Mouse (Mus musculus): ENCODE data around the gene Il9. TPM values are rescaled to one million over a fixed set of nuclear protein-coding genes. Genes with fewer than 3 reads are reported as not detected.

Il9 gene
- polyA plus RNA-seq (2012; rRNA removed), result not detected in 2 replicates

DNA sequence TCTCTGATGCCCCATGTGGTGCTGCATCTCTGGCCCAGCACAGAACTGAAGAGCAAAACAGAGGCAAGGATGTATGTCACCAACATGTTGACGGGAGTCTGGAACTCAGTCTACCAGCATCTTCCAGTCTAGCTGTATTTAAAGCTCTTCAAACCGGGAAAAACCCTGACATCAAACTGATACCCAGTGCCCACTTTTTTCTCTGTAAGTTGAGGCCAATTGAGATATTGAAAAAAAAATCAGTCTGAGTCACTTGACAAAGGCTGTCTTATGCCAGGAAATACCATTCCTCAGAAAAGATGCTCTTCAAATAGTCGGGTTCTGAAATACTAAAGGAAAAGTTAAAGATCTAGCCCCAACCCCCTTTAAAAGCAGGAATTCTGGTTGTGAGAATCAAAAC, at the start of gene Il9:
Gene Il9, minus strand, starts transcription at position 101 of the 400 bp plus-strand sequence.
- WGBS, result 75% methylated on average over 3 of the region's 3 CpGs
- DNase-seq (ENCODE audit: low read depth, low spot score), result no peak

- no peak for DNase-seq (ENCODE audit: low read depth, low spot score)
- 45% methylated on average over 8 of the region's 8 CpGs for WGBS
Observed at GRCm38 (mm10) chr13:56529685-56530084, 47.6 kb upstream of the Il9 start.

DNA sequence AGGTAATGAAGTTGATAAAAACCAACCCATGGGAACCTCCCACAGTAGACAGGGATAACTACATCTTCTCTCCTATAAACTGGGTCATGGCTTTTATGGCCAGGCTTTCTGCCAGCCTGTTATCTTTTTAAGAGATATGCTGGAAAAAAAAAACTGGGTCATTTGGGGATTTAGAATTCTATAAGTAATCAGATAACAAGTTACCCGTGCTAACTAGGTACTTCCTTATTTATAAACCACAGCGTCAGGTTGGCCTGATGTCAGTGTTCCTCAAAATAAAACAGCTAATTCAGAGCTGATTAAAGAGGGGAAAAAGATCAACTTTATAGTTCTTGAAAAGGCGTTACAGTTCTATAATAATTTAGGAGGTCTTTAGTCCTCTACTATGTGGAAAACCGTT, 47.0 kb upstream of the Il9 start:
- WGBS, result 32% methylated on average over 4 of the region's 4 CpGs
- DNase-seq (ENCODE audit: low read depth, low spot score), result no peak

- 90% methylated on average over 11 of the region's 11 CpGs for WGBS
- no peak for DNase-seq (ENCODE audit: low read depth, low spot score)
Observed at GRCm38 (mm10) chr13:56528281-56528680, 46.2 kb upstream of the Il9 start.

DNA sequence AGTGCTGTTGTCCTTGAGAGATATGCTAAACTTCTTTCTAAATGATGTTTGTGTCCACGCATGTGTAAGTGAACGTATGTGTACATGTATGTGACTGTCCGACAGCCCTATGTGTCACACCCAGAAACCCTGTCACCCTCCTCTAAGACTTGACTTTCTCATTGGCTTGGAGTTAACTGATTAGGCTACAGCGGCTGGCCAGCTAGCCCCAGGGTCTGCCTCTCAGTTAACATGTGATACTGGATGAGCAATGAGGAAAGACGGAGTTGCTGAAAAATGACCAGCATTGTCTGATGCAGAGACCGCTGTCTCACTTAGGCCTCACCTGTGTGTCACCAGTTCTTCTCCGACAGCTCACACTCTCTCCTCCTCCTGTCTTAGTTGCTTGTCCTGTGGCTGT, 45.8 kb upstream of the Il9 start:
- 96% methylated on average over 7 of the region's 7 CpGs for WGBS

GRCm38 (mm10) chr13:56526871-56527270, 44.8 kb upstream of the Il9 start:
- 73% methylated on average over 12 of the region's 12 CpGs for WGBS
- no peak for DNase-seq (ENCODE audit: low read depth, low spot score)

More for the DNA sequence above, 45.8 kb upstream of the Il9 start:
- DNase-seq (ENCODE audit: low read depth, low spot score), result no peak

DNA sequence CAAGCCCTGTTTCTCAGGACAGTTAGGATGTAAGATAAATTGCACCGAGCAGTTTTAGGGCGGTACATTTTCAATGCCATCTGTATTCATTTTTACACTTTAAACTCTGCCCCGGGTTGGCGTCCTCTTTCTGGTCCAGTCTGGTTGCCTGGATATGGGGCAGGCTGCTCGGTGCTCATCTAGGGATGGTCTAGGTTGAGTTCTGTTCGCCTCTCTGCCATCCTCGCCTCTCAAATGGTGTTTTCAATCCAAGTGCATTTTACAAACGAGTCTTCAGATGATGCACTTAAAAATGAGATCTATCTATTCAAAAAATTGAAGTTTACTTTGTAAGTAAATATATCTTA, 40.7 kb upstream of the Il9 start:
- DNase-seq (ENCODE audit: low read depth, low spot score), result no peak
- 4% methylated on average over 8 of the region's 8 CpGs for WGBS

GRCm38 (mm10) chr13:56522081-56522820, 40.2 kb upstream of the Il9 start, which contains the start of gene Fbxl21:
Fbxl21 (plus strand) TSS chr13:56522472.
- DNase-seq (ENCODE audit: low read depth, low spot score), result peak; percentile 74
- 1% methylated on average over 56 of the region's 56 CpGs for WGBS

- DNase-seq (ENCODE audit: low read depth, low spot score), result no peak
- 52% methylated on average over 7 of the region's 7 CpGs for whole genome bisulfite sequencing
Observed at GRCm38 (mm10) chr13:56516816-56517215, 34.8 kb upstream of the Il9 start.

GRCm38 (mm10) chr13:56516311-56516710, 34.3 kb upstream of the Il9 start:
- WGBS, result 64% methylated on average over 4 of the region's 4 CpGs
- DNase-seq (ENCODE audit: low read depth, low spot score), result no peak

- no peak for DNase-seq (ENCODE audit: low read depth, low spot score)
Observed at GRCm38 (mm10) chr13:56513595-56513994, 31.5 kb upstream of the Il9 start.

DNA sequence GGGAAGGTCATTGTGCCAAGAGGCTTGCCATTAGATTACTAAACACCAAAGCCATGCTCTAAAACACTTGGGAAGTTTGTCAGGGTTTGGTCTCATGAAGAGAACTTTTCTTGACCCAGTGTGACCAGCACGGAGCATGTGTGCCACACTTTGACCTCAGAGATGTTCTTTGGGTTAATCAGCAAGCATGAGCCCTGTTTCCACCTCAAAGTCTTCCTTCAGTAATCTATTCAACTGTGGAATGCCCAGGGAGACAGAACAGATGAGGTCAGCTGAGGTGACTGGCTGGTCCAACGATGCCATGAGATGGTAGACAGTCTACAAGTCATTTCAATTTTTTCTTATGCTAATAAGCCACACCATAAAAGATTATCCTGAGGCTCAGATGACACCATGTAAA, 27.8 kb upstream of the Il9 start:
- DNase-seq (ENCODE audit: low read depth, low spot score), result no peak
- WGBS, result 76% methylated on average over 2 of the region's 2 CpGs

GRCm38 (mm10) chr13:56506871-56507496, 24.9 kb upstream of the Il9 start:
- no peak for DNase-seq (ENCODE audit: low read depth, low spot score)
- 68% methylated on average over 6 of the region's 6 CpGs for WGBS

GRCm38 (mm10) chr13:56501866-56502420, 19.9 kb upstream of the Il9 start:
- no peak for DNase-seq (ENCODE audit: low read depth, low spot score)
- WGBS, result 56% methylated on average over 6 of the region's 6 CpGs

GRCm38 (mm10) chr13:56500636-56501035, 18.6 kb upstream of the Il9 start:
- 79% methylated on average over 8 of the region's 8 CpGs for WGBS
- no peak for DNase-seq (ENCODE audit: low read depth, low spot score)

DNA sequence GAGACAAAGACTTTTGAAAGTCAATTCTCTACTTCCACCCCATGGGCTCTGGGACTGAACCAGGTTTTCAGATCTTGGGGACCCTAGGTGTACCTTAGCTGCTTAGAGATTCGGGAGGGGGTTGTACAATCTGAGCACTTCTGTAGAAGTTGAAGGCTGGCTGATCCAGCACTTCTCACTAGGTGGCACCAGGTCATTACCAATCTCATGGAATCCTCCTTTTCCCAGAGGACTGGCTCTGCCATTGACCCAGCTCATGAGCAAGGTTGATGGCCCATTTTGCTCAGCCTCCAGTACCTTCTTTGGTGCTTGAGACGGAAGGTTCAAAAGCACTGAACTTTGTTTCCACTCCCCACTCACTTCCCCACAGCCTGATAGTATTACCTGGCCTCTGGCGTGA, 18.1 kb upstream of the Il9 start:
- WGBS, result 65% methylated on average over 3 of the region's 3 CpGs
- no peak for DNase-seq (ENCODE audit: low read depth, low spot score)

GRCm38 (mm10) chr13:56494440-56494839, 12.4 kb upstream of the Il9 start:
- DNase-seq (ENCODE audit: low read depth, low spot score), result no peak
- 60% methylated on average over 3 of the region's 3 CpGs for WGBS

DNA sequence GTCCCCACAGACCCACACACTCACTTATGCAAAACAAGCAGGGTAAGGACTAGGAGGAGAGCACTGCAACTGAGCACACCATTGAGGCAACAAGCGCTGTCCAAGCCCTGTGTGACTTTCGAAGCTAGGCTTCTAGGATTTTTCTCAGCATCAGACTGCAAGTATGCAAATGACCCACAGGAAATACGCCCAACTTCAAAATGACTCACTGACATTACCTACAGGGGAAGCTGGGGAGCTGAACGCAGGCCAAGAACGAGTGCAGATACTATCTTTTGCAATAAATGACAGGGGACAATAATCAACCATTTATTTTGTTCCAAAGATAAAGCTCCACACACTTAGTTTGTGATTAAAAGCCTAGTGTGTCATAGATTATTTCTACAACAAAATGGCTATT, 6.0 kb upstream of the Il9 start:
- DNase-seq (ENCODE audit: low read depth, low spot score), result no peak
- 28% methylated on average over 5 of the region's 5 CpGs for WGBS

DNA sequence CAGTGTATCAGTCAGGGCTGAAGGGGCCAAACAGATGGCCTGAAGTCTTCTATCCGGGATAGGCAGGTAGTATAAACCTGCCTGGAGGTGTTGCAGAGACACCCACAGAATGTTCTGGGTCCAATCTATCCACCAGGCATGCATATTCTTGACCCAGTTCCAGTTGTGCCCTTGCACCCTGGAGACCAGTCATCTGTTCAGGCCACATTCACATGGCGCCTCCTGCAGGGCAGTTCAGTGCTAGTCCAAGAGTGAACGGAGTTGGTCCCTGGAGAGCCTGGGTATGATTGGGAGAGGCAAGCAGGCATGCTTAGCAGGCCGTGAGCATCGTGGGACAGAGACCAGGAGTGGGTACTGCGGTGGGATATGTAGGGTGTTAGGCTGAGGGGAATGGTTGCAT, 4.0 kb downstream of the Il9 start:
- DNase-seq (ENCODE audit: low read depth, low spot score), result no peak
- 79% methylated on average over 6 of the region's 6 CpGs for WGBS

DNA sequence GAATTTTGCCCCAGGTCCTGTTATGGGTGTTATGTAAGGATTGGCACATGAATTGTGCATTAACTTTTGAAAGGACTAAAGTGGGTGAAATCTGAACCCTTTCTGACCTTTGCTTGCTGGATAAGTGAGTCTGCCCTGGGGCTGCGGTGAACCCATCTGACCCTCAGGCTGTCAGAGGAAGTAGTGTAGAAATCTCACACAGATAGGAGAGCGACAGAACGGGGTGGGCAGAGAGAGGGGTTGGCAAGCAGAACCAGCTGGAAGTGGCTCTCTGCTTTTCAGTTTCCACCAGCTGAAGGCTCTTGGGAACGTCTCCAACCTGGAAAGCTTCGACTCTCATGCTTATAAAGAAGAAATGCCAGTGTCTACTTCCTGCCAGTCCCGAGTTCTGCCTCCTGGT, 4.8 kb downstream of the Il9 start:
- DNase-seq (ENCODE audit: low read depth, low spot score), result no peak
- WGBS, result 39% methylated on average over 6 of the region's 6 CpGs

GRCm38 (mm10) chr13:56476790-56477189, 5.3 kb downstream of the Il9 start:
- DNase-seq (ENCODE audit: low read depth, low spot score), result no peak
- 64% methylated on average over 5 of the region's 5 CpGs for WGBS
